Mouse (Mus musculus) liver, adult 2 months (tissue): ENCODE results near the gene Bcat1.

Experiments used
- CTCF ChIP-seq: fragments of 200-500 bp; IDR thresholded peaks from 2 replicates; pipeline ENCODE4 v1.5.1; 2011; ENCODE audit warnings: low read depth, low read length, control low read depth
- POLR2A ChIP-seq: fragments of 200-500 bp; IDR thresholded peaks from 2 replicates; pipeline ENCODE4 v1.6.1; 2011; ENCODE audit warnings: low read length, control low read depth; ENCODE audit not compliant: insufficient read depth; ENCODE audit errors: extremely low read depth

DNA sequence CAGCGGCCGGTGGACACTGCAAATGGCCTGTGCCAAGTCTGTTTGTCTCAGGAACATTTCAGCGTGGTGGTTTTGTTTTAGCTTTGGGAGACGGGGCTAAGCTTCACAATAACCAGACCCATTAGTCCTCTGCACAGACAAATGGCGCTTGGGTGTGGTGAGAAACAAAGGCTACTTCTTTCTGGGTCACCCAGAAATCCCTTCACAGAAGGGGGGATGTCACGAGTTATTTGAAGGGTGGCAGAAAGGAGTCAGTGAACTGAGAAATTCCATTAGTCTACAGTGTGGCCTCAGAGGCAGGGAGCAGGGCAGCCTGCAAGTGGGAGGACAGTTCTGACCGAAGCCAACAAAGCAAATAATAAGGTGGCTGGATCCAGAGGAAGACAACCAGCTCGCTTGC lies 52.0 kb downstream of the Bcat1 start:
- TF ChIP-seq POLR2A = no peak
- TF ChIP-seq CTCF = no peak
